Mouse (Mus musculus): ENCODE data around the gene Fmo5. TPM values are rescaled to one million over a fixed set of nuclear protein-coding genes. Genes with fewer than 3 reads are reported as not detected.

Gene Fmo5
- polyA plus RNA-seq, 1 experiment from 2014 or later, result 1.9 TPM

DNA sequence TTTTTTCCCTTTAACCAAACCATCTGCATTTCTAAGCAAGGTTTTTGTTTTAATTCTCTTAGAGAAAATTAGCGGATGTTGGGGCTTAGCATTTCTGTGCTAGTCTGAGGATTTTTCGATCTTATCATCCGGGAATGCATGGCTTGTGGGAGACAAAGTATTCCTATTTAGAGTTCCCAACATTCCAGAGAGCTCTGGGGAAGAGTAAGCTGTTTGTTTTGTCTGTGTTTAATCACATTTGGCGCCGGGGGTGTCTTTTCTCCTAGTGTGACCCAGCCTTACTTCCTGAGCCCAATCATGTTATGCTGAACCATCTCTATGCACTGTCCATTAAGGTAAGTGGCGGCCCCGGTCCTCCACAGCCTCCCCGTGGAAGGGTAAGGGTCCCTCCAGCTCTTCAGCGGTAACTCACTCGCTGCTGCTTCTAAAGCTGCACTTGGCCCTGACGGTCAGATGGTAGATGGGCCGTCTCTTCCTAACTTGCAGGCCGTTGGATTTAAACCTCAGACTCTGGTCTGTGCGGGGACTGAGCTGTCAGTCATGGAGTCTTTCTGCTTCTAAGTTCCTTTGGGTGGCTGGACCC, 38.6 kb downstream of the Fmo5 start:
- Histone ChIP-seq H3K4me1 (peaks cover 40% of the 10 kb centered on the region), H3K27ac (peak overlapping the region; percentile 47), H3K27me3 (ENCODE audit: insufficient read depth, poor library complexity, severe bottlenecking) (no peaks in the 10 kb centered on the region), H3K4me3 (no peak overlapping the region), H3K36me3 (peaks cover 70% of the 10 kb centered on the region), H3K9me3 (no peaks in the 10 kb centered on the region)
- WGBS, result 32% methylated on average over 14 of the region's 14 CpGs
- peak; percentile 73 for DNase-seq (ENCODE audit: low spot score)

DNA sequence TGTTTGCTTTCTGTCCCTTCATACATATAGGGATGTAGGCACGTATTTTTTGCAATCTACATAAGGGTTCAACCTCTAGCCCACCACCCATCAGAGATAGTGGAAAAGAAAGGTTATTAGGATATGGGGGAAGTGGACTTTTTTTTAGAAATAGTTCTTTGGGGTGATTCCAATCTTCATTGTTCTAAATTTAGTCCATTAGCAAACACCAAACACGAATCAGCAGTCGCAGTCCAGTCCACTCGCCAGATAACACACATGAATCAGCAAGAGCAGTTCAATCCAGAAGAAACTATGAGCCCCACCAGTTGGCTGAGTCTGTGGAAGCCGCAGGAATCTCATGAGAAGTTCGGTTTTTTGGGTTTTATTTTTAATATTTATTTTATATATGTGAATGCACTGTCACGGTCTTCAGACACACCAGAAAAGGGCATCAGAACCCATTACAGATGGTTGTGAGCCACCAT, 46.1 kb downstream of the Fmo5 start, which contains the start of gene Gm17651:
TSS of gene Gm17651 (minus strand) at position 51 of the 467 bp plus-strand sequence.
- H3K4me3 ChIP-seq, result no peak within 1 kb of the TSS
- no peak within 1 kb of the TSS for H3K27ac ChIP-seq
- no peaks in the 10 kb centered on the region for H3K27me3 ChIP-seq (ENCODE audit: insufficient read depth, poor library complexity, severe bottlenecking)
- no peak for DNase-seq (ENCODE audit: low spot score)
- H3K36me3 ChIP-seq, result peaks cover 18% of the 10 kb centered on the region
- H3K4me1 ChIP-seq, result peaks cover 15% of the 10 kb centered on the region
- H3K9me3 ChIP-seq, result no peaks in the 10 kb centered on the region
- WGBS, result 82% methylated on average over 7 of the region's 7 CpGs

DNA sequence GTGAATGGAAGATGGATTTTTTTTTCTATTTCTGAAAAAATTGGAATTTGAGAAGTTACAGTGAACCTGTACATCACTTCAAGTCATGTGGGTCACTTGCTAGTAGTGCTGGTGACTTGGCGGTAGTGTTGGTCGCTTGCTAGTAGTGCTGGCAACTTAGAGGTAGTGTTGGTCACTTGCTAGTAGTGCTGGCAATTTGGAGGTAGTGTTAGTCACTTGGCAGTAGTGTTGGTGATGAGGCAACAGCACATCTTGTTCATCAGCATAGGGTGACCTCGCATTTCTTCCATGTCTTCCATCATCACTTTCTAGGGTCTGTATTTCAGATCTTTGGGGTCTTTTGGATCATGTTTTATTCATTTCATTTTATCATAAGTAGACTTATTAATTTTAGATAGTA, 47.5 kb downstream of the Fmo5 start:
- Histone ChIP-seq H3K36me3 (peaks cover 5% of the 10 kb centered on the region), H3K4me3 (no peak overlapping the region), H3K4me1 (peaks cover 13% of the 10 kb centered on the region), H3K27me3 (ENCODE audit: insufficient read depth, poor library complexity, severe bottlenecking) (no peaks in the 10 kb centered on the region), H3K27ac (no peak overlapping the region), H3K9me3 (no peaks in the 10 kb centered on the region)
- DNase-seq (ENCODE audit: low spot score), result no peak
- 92% methylated on average over 3 of the region's 3 CpGs for WGBS

DNA sequence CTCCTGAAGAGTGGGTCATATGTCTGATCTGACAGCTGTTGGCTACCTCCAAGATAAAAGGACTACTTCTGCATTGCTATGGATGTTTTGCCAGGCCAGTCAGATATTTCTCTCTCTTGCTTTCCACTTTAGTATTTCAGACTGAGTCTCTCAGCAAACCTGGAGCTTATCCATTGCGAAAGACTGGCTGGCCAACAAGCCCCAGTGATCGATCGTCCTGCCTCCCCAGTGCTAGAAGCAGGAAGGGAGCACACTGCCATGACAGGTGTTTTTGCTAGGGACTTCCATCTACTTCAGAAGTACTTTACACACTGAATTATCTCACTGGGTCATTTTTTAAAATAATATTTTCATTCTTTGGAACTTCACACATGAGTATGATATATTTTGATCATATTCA, 49.8 kb downstream of the Fmo5 start:
- Histone ChIP-seq H3K4me1 (peaks cover 15% of the 10 kb centered on the region), H3K4me3 (no peak overlapping the region), H3K27ac (no peak overlapping the region), H3K9me3 (no peaks in the 10 kb centered on the region), H3K36me3 (0 out of 2 replicates have a peak, but pooled peaks cover 2% of the 10 kb centered on the region), H3K27me3 (ENCODE audit: insufficient read depth, poor library complexity, severe bottlenecking) (no peaks in the 10 kb centered on the region)
- 84% methylated on average over 3 of the region's 3 CpGs for WGBS
- DNase-seq (ENCODE audit: low spot score), result no peak

DNA sequence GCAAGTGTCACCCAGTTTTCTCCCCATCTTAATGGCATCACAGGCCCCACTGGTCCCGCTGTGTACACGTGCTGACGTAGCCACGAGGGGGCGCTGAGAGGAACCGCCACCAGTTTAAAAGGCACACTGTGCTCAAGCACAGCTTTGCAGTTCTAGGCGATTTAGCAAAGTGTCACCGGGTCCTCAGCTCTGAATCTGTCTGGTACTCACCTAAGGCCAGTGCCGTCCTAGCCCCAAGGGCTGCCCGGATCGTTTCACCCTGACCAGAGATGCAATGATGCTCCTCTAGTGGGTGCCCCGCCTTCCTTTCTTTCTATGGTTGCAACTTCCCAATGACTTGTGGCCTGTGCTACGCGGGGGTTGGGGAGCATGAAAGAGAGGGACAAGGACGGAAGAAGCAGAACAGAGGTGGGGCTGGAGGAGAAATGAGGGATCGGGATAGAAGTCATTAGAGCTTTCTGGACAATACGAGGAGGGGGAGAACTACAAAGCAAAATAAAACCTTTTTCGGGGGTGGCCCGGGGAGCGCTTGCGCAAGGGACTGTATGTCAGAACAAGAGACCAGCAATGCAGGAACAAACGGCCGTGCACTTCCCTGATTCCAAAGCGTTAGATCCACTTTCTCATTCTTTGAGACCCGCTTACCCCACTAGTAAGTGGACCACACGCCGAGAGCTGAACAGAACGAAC, 52.2 kb downstream of the Fmo5 start:
- Histone ChIP-seq H3K27me3 (ENCODE audit: insufficient read depth, poor library complexity, severe bottlenecking) (no peaks in the 10 kb centered on the region), H3K9me3 (no peaks in the 10 kb centered on the region), H3K27ac (peak overlapping the region; percentile 73), H3K36me3 (no peaks in the 10 kb centered on the region), H3K4me1 (peaks cover 28% of the 10 kb centered on the region), H3K4me3 (peak overlapping the region; percentile 63)
- 2% methylated on average over 28 of the region's 28 CpGs for WGBS
- DNase-seq (ENCODE audit: low spot score), result peak; percentile 88

DNA sequence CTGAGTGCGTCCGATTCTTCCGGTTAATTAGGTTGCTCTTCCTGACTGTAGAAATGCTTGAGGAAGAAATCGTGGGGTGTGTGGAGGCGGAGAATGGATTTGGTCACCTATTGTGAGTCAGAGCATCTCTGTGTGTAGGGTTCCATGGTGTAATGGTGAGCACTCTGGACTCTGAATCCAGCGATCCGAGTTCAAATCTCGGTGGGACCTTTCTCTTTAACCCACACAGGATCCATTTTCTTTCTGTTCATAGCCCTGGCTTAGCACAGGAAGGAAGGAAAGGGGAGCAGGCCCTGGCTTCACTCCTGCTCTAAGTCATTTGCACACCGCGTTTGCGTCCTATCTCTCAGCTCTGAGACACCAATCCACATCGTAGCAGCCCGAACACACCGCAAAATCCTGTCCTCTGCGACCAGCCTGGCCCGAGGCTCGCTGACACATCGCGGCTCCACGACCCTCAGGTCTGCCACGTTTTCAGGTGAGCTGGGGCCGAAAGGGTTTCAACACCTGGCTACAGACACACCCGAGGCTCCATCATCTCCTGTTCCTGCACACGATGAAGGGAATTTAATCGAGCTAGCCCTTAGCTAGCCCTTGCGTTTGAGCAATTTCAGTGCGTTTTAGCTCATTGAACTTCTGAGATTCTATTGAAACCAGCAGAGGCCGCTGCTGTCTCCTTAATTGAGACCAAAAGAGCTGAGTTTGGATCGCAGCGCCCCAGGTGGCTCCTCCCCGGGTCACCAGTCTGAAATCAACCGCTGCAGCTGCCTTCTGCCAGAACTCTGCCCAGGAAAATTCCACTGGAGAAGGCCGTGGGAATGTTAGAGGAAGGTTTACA, 52.9 kb downstream of the Fmo5 start:
- Histone ChIP-seq H3K4me1 (peaks cover 28% of the 10 kb centered on the region), H3K36me3 (no peaks in the 10 kb centered on the region), H3K4me3 (peak overlapping the region; percentile 63), H3K27ac (peak overlapping the region; percentile 73), H3K27me3 (ENCODE audit: insufficient read depth, poor library complexity, severe bottlenecking) (no peaks in the 10 kb centered on the region), H3K9me3 (no peaks in the 10 kb centered on the region)
- DNase-seq (ENCODE audit: low spot score), result peak; percentile 88
- 1% methylated on average over 33 of the region's 33 CpGs for WGBS

DNA sequence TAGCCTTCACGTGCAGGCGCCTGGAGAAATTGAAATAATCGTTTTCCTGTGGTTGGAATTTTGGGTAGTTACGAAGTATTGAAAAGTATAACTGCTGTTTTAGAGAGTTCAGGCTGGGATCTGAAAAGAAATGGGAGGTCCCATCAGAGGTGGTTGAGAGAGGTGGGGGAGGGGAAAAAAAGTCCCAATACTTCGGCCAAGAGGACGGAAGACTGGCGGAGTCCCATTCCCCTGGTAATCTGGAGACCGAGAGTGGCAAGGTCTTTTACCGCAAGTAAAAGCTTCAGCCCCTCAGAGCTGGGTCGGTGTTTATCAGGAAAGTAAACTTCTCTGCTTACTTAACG, 53.5 kb downstream of the Fmo5 start:
- H3K4me1 ChIP-seq, result peaks cover 28% of the 10 kb centered on the region
- peak overlapping the region; percentile 63 for H3K4me3 ChIP-seq
- H3K9me3 ChIP-seq, result no peaks in the 10 kb centered on the region
- H3K27ac ChIP-seq, result peak overlapping the region; percentile 73
- no peaks in the 10 kb centered on the region for H3K36me3 ChIP-seq
- 3% methylated on average over 11 of the region's 11 CpGs for WGBS
- H3K27me3 ChIP-seq (ENCODE audit: insufficient read depth, poor library complexity, severe bottlenecking), result no peaks in the 10 kb centered on the region
- no peak for DNase-seq (ENCODE audit: low spot score)

DNA sequence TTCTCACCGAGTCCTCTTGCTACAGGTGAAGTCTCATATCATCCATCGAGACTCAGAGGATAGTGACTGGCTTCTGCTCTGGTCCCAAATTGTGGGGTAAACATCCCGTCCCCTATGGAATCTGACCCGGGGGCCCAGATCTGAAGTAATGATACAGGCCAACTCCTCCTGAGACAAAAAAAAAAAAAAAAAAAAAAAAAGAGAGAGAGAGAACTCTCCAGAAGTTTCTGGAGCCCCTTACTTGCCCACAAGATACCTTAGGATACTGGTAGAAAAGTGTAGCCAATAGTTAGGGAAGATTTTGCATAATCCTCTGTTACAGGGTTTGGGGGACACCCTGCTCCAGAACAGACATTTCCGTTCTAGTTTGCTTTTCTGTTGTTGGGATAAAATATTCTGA, 54.0 kb downstream of the Fmo5 start:
- Histone ChIP-seq H3K36me3 (no peaks in the 10 kb centered on the region), H3K4me3 (peak overlapping the region; percentile 63), H3K4me1 (peaks cover 28% of the 10 kb centered on the region), H3K27ac (no peak overlapping the region), H3K27me3 (ENCODE audit: insufficient read depth, poor library complexity, severe bottlenecking) (no peaks in the 10 kb centered on the region), H3K9me3 (no peaks in the 10 kb centered on the region)
- DNase-seq (ENCODE audit: low spot score), result no peak
- 13% methylated on average over 5 of the region's 5 CpGs for WGBS

DNA sequence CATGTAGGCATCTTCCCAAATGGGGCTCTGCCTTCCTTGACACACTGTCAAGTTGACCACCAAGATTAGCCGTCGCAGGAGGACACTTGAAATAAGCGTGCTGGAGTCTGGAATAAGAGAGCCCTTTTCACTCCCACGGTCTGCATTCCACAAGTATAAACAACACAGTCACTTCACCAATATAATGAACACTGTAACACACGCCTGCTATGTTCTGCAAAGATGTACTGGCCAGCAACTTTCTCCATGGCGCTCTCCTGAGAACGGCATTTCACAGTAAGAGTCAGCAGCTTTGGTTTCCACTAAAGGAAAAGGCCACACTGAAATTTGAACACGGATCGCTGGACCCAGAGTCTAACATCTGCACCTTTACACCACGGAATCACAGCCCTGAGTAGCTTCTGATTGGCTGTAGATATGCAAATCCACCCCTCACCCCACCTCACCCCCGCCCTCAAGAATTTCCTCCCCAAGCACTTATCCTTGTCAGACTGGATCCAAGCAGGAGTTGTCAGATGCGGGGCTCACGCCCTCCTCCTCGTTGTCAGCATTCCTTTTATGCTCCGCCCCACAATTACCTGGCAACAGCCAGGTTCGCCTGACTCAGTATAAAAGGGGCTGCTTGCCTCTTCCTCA, 55.1 kb downstream of the Fmo5 start:
- DNase-seq (ENCODE audit: low spot score), result peak; percentile 85
- no peaks in the 10 kb centered on the region for H3K9me3 ChIP-seq
- H3K4me3 ChIP-seq, result peak overlapping the region; percentile 49
- H3K27me3 ChIP-seq (ENCODE audit: insufficient read depth, poor library complexity, severe bottlenecking), result no peaks in the 10 kb centered on the region
- 2% methylated on average over 16 of the region's 16 CpGs for WGBS
- peaks cover 4% of the 10 kb centered on the region; the same call in 1 of the 2 replicates for H3K36me3 ChIP-seq
- peak overlapping the region; percentile 77 for H3K27ac ChIP-seq
- peaks cover 28% of the 10 kb centered on the region for H3K4me1 ChIP-seq

DNA sequence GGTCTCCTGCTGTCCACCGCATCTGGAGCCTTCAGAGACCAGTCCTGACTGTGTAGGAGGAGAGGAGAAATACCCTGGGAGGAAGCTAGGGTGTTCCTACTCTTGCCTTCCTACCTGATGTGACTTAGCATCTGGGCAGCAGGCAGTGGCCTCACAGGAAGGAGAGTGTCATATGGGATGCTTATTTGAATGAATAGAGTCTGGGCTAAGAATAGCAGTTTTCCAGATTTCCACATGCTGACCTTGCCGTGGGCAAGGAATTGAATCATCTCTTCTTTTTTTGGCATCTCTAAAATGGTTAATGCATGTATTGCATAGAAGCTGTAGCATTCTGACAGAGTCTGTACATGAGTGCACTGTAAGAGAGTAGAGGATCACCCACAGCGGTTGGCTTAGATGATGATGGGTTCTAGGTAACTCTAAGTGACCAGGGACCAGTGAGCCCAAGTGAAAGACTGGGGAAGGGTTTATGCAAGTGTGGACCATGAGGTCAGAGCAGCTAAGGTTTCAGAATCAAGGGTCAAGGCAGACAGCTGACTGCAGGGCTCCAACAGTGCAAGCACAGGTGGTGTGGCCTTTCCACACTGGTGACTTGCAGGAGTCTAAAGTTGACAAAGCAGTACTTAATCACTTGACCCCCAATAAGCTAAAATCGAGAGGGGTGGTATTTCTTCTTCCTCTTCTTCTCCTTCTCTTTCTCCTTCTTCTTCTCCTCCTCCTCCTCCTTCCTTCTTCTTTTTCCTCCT, 57.9 kb downstream of the Fmo5 start:
- H3K27ac ChIP-seq, result no peak overlapping the region
- DNase-seq (ENCODE audit: low spot score), result no peak
- H3K9me3 ChIP-seq, result no peaks in the 10 kb centered on the region
- WGBS, result 75% methylated on average over 4 of the region's 4 CpGs
- H3K4me1 ChIP-seq, result peaks cover 42% of the 10 kb centered on the region
- no peak overlapping the region for H3K4me3 ChIP-seq
- H3K36me3 ChIP-seq, result peaks cover 26% of the 10 kb centered on the region
- no peaks in the 10 kb centered on the region for H3K27me3 ChIP-seq (ENCODE audit: insufficient read depth, poor library complexity, severe bottlenecking)

DNA sequence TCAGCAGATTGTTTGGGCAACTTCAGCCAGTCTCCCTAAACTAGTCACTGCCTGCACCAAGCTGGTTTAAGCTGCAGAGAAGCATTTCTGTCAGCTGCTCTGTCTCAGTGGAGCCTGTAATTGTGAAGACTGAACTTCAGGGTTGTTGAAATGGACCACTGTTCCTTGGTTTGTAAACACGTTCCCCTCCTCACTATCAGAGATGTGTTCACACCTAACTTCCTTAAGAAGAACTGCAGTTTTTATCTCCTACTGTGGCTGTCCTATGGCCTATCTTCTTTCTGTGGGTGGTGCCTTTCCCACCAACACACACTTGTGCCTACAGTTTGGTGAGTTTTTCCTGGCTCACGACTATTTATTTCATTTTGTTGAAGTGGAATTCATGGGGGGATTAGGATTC, 60.7 kb downstream of the Fmo5 start:
- WGBS, result 42% methylated on average over 2 of the region's 2 CpGs

DNA sequence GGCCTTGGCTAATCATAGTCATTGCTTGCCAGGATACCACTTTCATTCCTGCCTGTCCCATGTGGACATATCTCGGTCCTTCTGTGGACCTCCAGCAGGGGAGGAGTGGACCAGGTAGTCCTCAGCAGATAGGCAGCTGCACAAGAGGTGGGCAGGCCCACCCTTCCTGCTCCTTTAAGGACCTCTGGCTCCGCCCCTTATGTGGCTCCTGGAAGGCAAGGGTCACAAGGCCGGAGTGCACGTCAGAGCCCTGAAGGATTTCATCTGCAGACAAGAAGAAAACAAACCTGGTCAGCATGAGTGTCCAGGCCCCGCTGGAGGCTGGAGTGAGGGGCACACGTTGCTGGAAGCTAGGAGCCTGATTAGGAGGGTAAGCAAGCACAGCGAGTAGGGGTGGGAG, 62.0 kb downstream of the Fmo5 start:
- 36% methylated on average over 7 of the region's 7 CpGs for WGBS
- H3K36me3 ChIP-seq, result peaks cover 62% of the 10 kb centered on the region
- H3K27me3 ChIP-seq (ENCODE audit: insufficient read depth, poor library complexity, severe bottlenecking), result no peaks in the 10 kb centered on the region
- H3K4me3 ChIP-seq, result no peak overlapping the region
- H3K9me3 ChIP-seq, result no peaks in the 10 kb centered on the region
- peak overlapping the region; percentile 59 for H3K27ac ChIP-seq
- H3K4me1 ChIP-seq, result peaks cover 26% of the 10 kb centered on the region
- no peak for DNase-seq (ENCODE audit: low spot score)

More for the DNA sequence above, 60.7 kb downstream of the Fmo5 start:
- Histone ChIP-seq H3K36me3 (peaks cover 49% of the 10 kb centered on the region), H3K4me3 (no peak overlapping the region), H3K27me3 (ENCODE audit: insufficient read depth, poor library complexity, severe bottlenecking) (no peaks in the 10 kb centered on the region), H3K9me3 (no peaks in the 10 kb centered on the region), H3K27ac (no peak overlapping the region), H3K4me1 (peaks cover 31% of the 10 kb centered on the region)
- DNase-seq (ENCODE audit: low spot score), result no peak
